Mouse (Mus musculus): Measurements from ENCODE around the gene Olfr801. TPM values are rescaled to one million over a fixed set of nuclear protein-coding genes. Genes with fewer than 3 reads are reported as not detected.

Olfr801 gene
- polyA plus RNA-seq, 1 experiment, result not detected

- Histone ChIP-seq H3K4me3 (ENCODE audit: low read depth, low read length) (no peak within 1 kb of the TSS), H3K4me1 (ENCODE audit: control insufficient read depth, insufficient read depth, insufficient read length, low read length) (no peaks in the 10 kb centered on the region), H3K27me3 (ENCODE audit: control insufficient read depth, insufficient read depth, low read length) (no peaks in the 10 kb centered on the region), H3K36me3 (ENCODE audit: control insufficient read depth, insufficient read depth, low read length) (no peaks in the 10 kb centered on the region), H3K27ac (ENCODE audit: insufficient read depth, low read depth, low read length) (no peak within 1 kb of the TSS)
- TF ChIP-seq CTCF (IDR thresholded peaks at IDR 0.05; ENCODE audit: extremely low read depth, insufficient read length, insufficient replicate concordance, low read depth, low read length) (no peak), POLR2A (IDR thresholded peaks at IDR 0.05; ENCODE audit: low read depth, low read length) (no peak)
- WGBS, result 83% methylated on average over 1 of the region's 1 CpGs
Observed at GRCm38 (mm10) chr10:129627834-129628233, 45.8 kb downstream of the Olfr801 start, which contains the start of gene Olfr798. Gene Olfr798, minus strand, starts transcription at chr10:129627934.

GRCm38 (mm10) chr10:129623251-129623650 is 50.4 kb downstream of the Olfr801 start:
- H3K27me3 ChIP-seq (ENCODE audit: control insufficient read depth, insufficient read depth, low read length), result no peaks in the 10 kb centered on the region
- H3K4me1 ChIP-seq (ENCODE audit: control insufficient read depth, insufficient read depth, insufficient read length, low read length), result no peaks in the 10 kb centered on the region
- H3K4me3 ChIP-seq (ENCODE audit: low read depth, low read length), result no peak overlapping the region
- TF ChIP-seq CTCF (IDR thresholded peaks at IDR 0.05; ENCODE audit: extremely low read depth, insufficient read length, insufficient replicate concordance, low read depth, low read length), result no peak
- H3K36me3 ChIP-seq (ENCODE audit: control insufficient read depth, insufficient read depth, low read length), result no peaks in the 10 kb centered on the region
- no peak overlapping the region for H3K27ac ChIP-seq (ENCODE audit: insufficient read depth, low read depth, low read length)

GRCm38 (mm10) chr10:129621724-129622123 is 51.9 kb downstream of the Olfr801 start:
- WGBS, result 32% methylated on average over 1 of the region's 1 CpGs
- no peak overlapping the region for H3K4me3 ChIP-seq (ENCODE audit: low read depth, low read length)
- no peaks in the 10 kb centered on the region for H3K4me1 ChIP-seq (ENCODE audit: control insufficient read depth, insufficient read depth, insufficient read length, low read length)
- TF ChIP-seq CTCF (IDR thresholded peaks at IDR 0.05; ENCODE audit: extremely low read depth, insufficient read length, insufficient replicate concordance, low read depth, low read length) (no peak), POLR2A (IDR thresholded peaks at IDR 0.05; ENCODE audit: low read depth, low read length) (no peak)
- no peaks in the 10 kb centered on the region for H3K36me3 ChIP-seq (ENCODE audit: control insufficient read depth, insufficient read depth, low read length)
- H3K27me3 ChIP-seq (ENCODE audit: control insufficient read depth, insufficient read depth, low read length), result no peaks in the 10 kb centered on the region
- no peak overlapping the region for H3K27ac ChIP-seq (ENCODE audit: insufficient read depth, low read depth, low read length)

Other genes starting within 250 kb of the Olfr801 start
- not detected in 2 replicates for gene Olfr786, start 246.6 kb downstream of the Olfr801 start, polyA plus RNA-seq (2012; rRNA removed)
- not detected in 2 replicates for gene Olfr787, start 212.0 kb downstream of the Olfr801 start, polyA plus RNA-seq (2012; rRNA removed)
- not detected in 2 replicates for gene Olfr788, start 202.9 kb downstream of the Olfr801 start, polyA plus RNA-seq (2012; rRNA removed)
- gene Olfr789, start 189.1 kb downstream of the Olfr801 start, polyA plus RNA-seq (2012; rRNA removed), result not detected in 2 replicates
- gene Olfr790, start 175.4 kb downstream of the Olfr801 start, polyA plus RNA-seq (2012; rRNA removed), result not detected in 2 replicates
- gene Olfr791, start 152.1 kb downstream of the Olfr801 start, polyA plus RNA-seq (2012; rRNA removed), result not detected in 2 replicates
- not detected in 2 replicates for gene Olfr792, start 134.7 kb downstream of the Olfr801 start, polyA plus RNA-seq (2012; rRNA removed)
- not detected in 2 replicates for gene Olfr794, start 106.2 kb downstream of the Olfr801 start, polyA plus RNA-seq (2012; rRNA removed)
- not detected in 2 replicates for gene Olfr796, start 61.3 kb downstream of the Olfr801 start, polyA plus RNA-seq (2012; rRNA removed)
- not detected in 2 replicates for gene Olfr798, start 45.9 kb downstream of the Olfr801 start, polyA plus RNA-seq (2012; rRNA removed)
- not detected in 2 replicates for gene Olfr799, start 36.4 kb downstream of the Olfr801 start, polyA plus RNA-seq (2012; rRNA removed)
- gene Olfr800, start 16.2 kb downstream of the Olfr801 start, polyA plus RNA-seq (2012; rRNA removed), result not detected in 2 replicates
- gene Olfr802, start 14.3 kb upstream of the Olfr801 start, polyA plus RNA-seq (2012; rRNA removed), result not detected in 2 replicates
- not detected in 2 replicates for gene Olfr803, start 20.4 kb upstream of the Olfr801 start, polyA plus RNA-seq (2012; rRNA removed)
- gene Olfr804, start 29.3 kb upstream of the Olfr801 start, polyA plus RNA-seq (2012; rRNA removed), result not detected in 2 replicates
- not detected in 2 replicates for gene Olfr805, start 55.5 kb upstream of the Olfr801 start, polyA plus RNA-seq (2012; rRNA removed)
- gene Olfr806, start 68.1 kb upstream of the Olfr801 start, polyA plus RNA-seq (2012; rRNA removed), result not detected in 2 replicates
- gene Olfr807, start 83.9 kb upstream of the Olfr801 start, polyA plus RNA-seq (2012; rRNA removed), result not detected in 2 replicates
- gene Olfr808, start 91.6 kb upstream of the Olfr801 start, polyA plus RNA-seq (2012; rRNA removed), result not detected in 2 replicates
- gene Olfr809, start 100.8 kb upstream of the Olfr801 start, polyA plus RNA-seq (2012; rRNA removed), result not detected in 2 replicates
- not detected in 2 replicates for gene Olfr810, start 121.1 kb upstream of the Olfr801 start, polyA plus RNA-seq (2012; rRNA removed)
- not detected in 2 replicates for gene Olfr811, start 130.5 kb upstream of the Olfr801 start, polyA plus RNA-seq (2012; rRNA removed)
- gene Olfr812, start 172.2 kb upstream of the Olfr801 start, polyA plus RNA-seq (2012; rRNA removed), result not detected in 2 replicates
- not detected in 2 replicates for gene Olfr813, start 181.5 kb upstream of the Olfr801 start, polyA plus RNA-seq (2012; rRNA removed)
- not detected in 2 replicates for gene Olfr814, start 206.0 kb upstream of the Olfr801 start, polyA plus RNA-seq (2012; rRNA removed)
- gene Olfr815, start 232.0 kb upstream of the Olfr801 start, polyA plus RNA-seq (2012; rRNA removed), result not detected in 2 replicates
- not detected in 2 replicates for gene Olfr816, start 241.7 kb upstream of the Olfr801 start, polyA plus RNA-seq (2012; rRNA removed)